Mouse (Mus musculus) ES-E14 (cell line): ENCODE data around the gene Ptpa. TPM values are rescaled to one million over a fixed set of nuclear protein-coding genes. Genes with fewer than 3 reads are reported as not detected.
"Not testable (repeated sequence)": the region's sequence is repeated elsewhere in the genome, so short reads cannot be mapped to it uniquely, and the experiment has no call there.

Experiments
- DNase-seq: peaks from one replicate; pipeline ENCODE4 v3.0.0-alpha.2; 2013; ENCODE audit warnings: low read depth, low spot score
- H3K27ac ChIP-seq: 2 replicates; pipeline ENCODE4 v1.5.1; 2012; ENCODE audit warnings: low read depth, mild to moderate bottlenecking, low read length, moderate library complexity, mixed read lengths; ENCODE audit not compliant: poor library complexity, insufficient read depth, severe bottlenecking
- H3K36me3 ChIP-seq: 2 replicates; pipeline ENCODE4 v1.6.1; 2012; ENCODE audit warnings: mild to moderate bottlenecking, low read length, moderate library complexity, mixed read lengths; ENCODE audit not compliant: control insufficient read depth, poor library complexity, insufficient read depth, severe bottlenecking
- H3K4me1 ChIP-seq, 2 experiments: fragments of 150-350 bp in 1 of 2; sonication (generic) in 1 of 2; 2 replicates each; pipeline ENCODE4 v1.6.1; 2012; ENCODE audit warnings: low read length in 2 of 2, mild to moderate bottlenecking in 1 of 2, mixed read lengths in 1 of 2; ENCODE audit not compliant: control insufficient read depth in 2 of 2, insufficient read depth in 2 of 2, poor library complexity in 1 of 2
- H3K4me3 ChIP-seq, 2 experiments: fragments of 150-350 bp in 1 of 2; sonication (generic) in 1 of 2; 2 replicates each; pipeline ENCODE4 v1.5.1; 2012; ENCODE audit warnings: low read length in 2 of 2, low read depth in 1 of 2, mild to moderate bottlenecking in 1 of 2, mixed read lengths in 1 of 2; ENCODE audit not compliant: insufficient read depth in 1 of 2, poor library complexity in 1 of 2, severe bottlenecking in 1 of 2
- H3K9ac ChIP-seq: 2 replicates; pipeline ENCODE4 v1.6.1; 2012; ENCODE audit warnings: low read depth, mild to moderate bottlenecking, low read length, mixed read lengths; ENCODE audit not compliant: poor library complexity, insufficient read depth, severe bottlenecking
- H3K9me3 ChIP-seq: fragments of 150-350 bp; sonication (generic); 2 replicates; pipeline ENCODE4 v1.6.1; 2012; ENCODE audit warnings: low read depth, mild to moderate bottlenecking, low read length; ENCODE audit not compliant: control insufficient read depth, insufficient read depth
- CHD2 ChIP-seq: IDR thresholded peaks from 2 replicates; pipeline ENCODE4 v1.6.1; 2014; ENCODE audit warnings: mild to moderate bottlenecking, low read depth, low read length, inconsistent platforms
- HCFC1 ChIP-seq: IDR thresholded peaks from 2 replicates; pipeline ENCODE4 v1.6.1; 2012; ENCODE audit warnings: low read length, inconsistent platforms, borderline replicate concordance; ENCODE audit not compliant: insufficient read depth
- MAFK ChIP-seq: IDR thresholded peaks from 2 replicates; pipeline ENCODE4 v1.6.1; 2014; ENCODE audit warnings: mild to moderate bottlenecking, low read depth, low read length, inconsistent platforms; ENCODE audit not compliant: insufficient read depth
- ZC3H11A ChIP-seq: IDR thresholded peaks from 2 replicates; pipeline ENCODE4 v1.6.1; 2012; ENCODE audit warnings: low read depth, mild to moderate bottlenecking, inconsistent platforms, low read length, borderline replicate concordance
- ZNF384 ChIP-seq: IDR thresholded peaks from 2 replicates; pipeline ENCODE4 v1.6.1; 2012; ENCODE audit warnings: low read depth, low read length, inconsistent platforms
- in situ Hi-C, 2 experiments: fragments of 600-800 bp; cut with MboI; formaldehyde crosslinking; loops; one replicate each; pipeline ENCODE4 v1.15.1; 2025; ENCODE audit warnings: low sequenced_read_pairs in 2 of 2, inconsistent platforms in 1 of 2; ENCODE audit not compliant: unreplicated experiment in 2 of 2
- total RNA-seq: library from RNA; depleted of rRNA; stranded (reverse); fragments of 300-350 nt; gene quantifications from 2 replicates; pipeline ENCODE4 v1.2.3, GENCODE M21; 2012

Gene Ptpa
- total RNA-seq, 1 experiment = 97.9 TPM

DNA sequence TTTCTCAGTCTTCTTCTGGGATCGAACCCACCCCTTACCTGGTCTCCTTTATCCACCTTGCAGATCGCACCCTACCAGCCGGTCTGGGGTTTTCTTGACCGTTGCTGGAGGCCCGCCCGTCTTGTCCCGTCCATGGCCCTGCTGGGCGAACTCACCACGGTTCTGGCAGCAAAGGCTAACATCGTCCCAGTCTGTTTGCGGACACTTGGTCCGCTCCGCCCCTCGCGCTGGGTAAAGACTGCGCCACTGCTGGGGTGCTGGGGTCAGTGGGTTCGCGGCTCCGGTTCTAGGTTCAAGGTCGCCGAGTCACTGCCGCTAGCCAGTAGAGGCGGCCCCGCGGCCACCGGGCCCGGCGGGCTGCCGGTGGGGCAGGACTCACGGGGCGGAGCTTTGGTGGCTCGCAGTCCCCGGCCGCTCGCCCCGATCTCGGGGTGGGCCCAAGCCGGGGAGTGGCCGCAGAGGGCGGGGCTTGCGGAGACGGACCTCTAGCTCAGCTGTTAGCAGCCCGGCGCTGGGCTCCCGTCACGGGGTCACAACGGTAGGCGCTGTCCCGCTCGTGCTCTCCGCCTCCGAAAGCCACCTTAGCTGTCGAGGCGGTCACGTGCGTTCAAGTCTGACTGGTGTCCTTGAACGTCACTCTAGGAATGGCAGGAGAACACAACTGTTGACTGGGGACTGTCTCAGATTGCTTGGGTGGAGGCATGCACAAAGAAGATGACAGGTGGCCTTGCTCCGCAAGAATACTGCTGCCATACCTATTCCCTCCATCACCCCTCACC lies 493 bp upstream of the Ptpa start, which contains the start of gene Crat:
TSS of gene Crat (minus strand) at position 657 of the 779 bp plus-strand sequence.
- peak within 1 kb of the TSS; percentile 72 to 76 for H3K4me3 ChIP-seq
- peak within 1 kb of the TSS; percentile 74 for H3K27ac ChIP-seq
- H3K9me3 ChIP-seq = no peaks in the 10 kb centered on the region
- H3K36me3 ChIP-seq = peaks cover 3% of the 10 kb centered on the region; the same call in 1 of the 2 replicates
- no peak for TF ChIP-seq MAFK
- TF ChIP-seq CHD2 = no peak
- TF ChIP-seq ZC3H11A = no peak
- TF ChIP-seq HCFC1 = no peak
- no peak for TF ChIP-seq ZNF384
- in situ Hi-C loops = no loop called here
- peak; percentile 68 for DNase-seq
- H3K4me1 ChIP-seq = peaks cover 0 to 10% of the 10 kb centered on the region in 2 experiments; a peak in 3 of 4 replicates
- H3K9ac ChIP-seq = peak within 1 kb of the TSS; percentile 88

DNA sequence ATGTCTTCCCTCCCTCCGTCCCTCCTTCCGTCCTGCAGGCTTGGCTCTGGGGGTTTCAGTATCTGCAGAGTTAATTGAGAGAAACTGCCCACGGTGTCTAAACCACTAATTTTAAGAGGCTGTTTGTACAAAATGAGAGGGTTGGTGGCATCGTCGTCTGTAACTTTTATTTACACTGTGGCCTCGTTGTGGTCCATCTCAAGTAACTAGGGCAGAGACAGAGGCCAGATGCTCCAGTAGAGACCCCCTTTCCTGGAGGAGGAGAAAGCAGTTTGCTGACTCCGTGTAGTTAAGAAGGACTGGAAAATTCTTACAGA lies 768 bp downstream of the Ptpa start:
- Histone ChIP-seq H3K36me3 (peaks cover 3% of the 10 kb centered on the region; the same call in 1 of the 2 replicates), H3K9me3 (no peaks in the 10 kb centered on the region), H3K4me1 (peaks cover 0 to 10% of the 10 kb centered on the region in 2 experiments; a peak in 3 of 4 replicates), H3K27ac (peak overlapping the region; percentile 74), H3K4me3 (peak overlapping the region; percentile 72 to 76), H3K9ac (peak overlapping the region; percentile 88)
- in situ Hi-C loops = no loop called here
- DNase-seq = no peak
- TF ChIP-seq ZC3H11A = no peak
- TF ChIP-seq CHD2 = no peak
- no peak for TF ChIP-seq MAFK
- TF ChIP-seq ZNF384 = no peak
- no peak for TF ChIP-seq HCFC1

DNA sequence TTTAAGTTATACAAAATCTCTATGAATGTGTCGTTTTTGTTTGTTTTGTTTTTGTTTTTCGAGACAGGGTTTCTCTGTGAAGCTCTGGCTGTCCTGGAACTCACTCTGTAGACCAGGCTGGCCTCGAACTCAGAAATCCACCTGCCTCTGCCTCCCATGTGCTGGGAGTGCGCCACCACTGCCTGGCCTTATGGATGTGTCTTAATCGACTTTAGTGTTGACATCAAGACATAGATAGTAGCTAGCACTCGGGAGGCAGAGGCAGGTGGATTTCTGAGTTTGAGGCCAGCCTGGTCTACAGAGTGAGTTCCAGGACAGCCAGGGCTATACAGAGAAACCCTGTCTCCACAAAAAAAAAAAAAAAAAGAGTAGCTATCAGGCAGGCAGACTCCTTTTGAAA lies 1.3 kb downstream of the Ptpa start:
- DNase-seq, in situ Hi-C loops, H3K27ac ChIP-seq, H3K36me3 ChIP-seq, H3K4me1 ChIP-seq, H3K9me3 ChIP-seq, H3K9ac ChIP-seq: not testable (repeated sequence)
- peak overlapping the region in 1 of 2 experiments; percentile 72; a peak in 2 of 4 replicates for H3K4me3 ChIP-seq

DNA sequence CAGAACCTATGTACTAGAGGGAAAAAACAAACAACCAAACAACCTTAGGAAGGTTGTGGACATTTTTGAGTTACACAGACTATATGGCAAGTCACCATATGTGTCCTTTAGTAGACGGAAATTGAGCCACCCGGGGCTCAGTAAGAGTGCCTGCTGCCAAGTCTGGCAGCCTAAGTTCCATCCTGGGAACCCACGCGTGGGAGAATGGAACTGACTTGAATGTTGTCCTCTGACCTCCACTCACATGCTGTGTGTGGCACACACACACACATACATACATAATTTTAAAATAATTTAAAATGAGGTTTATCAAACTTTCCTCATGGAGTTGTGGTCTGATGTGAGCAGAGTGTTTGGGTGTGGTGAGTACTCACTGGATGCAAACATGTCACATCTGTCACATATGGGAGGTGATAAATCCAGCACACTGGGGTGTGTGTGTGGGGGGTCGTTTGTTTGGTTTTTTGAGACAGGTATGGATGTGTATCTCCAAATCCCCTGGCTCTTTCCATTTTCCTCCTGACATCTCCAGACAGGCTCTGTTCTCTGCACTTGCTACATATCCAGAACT lies 1.8 kb downstream of the Ptpa start:
- H3K9me3 ChIP-seq = no peaks in the 10 kb centered on the region
- DNase-seq = no peak
- TF ChIP-seq ZC3H11A (no peak), CHD2 (no peak), ZNF384 (no peak), HCFC1 (no peak), MAFK (no peak)
- in situ Hi-C loops = no loop called here
- no peak overlapping the region for H3K27ac ChIP-seq
- H3K4me3 ChIP-seq = no peak overlapping the region
- H3K36me3 ChIP-seq = peaks cover 3% of the 10 kb centered on the region; the same call in 1 of the 2 replicates
- H3K4me1 ChIP-seq = peaks cover 0 to 10% of the 10 kb centered on the region in 2 experiments; a peak in 3 of 4 replicates
- no peak overlapping the region for H3K9ac ChIP-seq
